Mouse (Mus musculus): ENCODE measurements around the gene Etv3.

DNA sequence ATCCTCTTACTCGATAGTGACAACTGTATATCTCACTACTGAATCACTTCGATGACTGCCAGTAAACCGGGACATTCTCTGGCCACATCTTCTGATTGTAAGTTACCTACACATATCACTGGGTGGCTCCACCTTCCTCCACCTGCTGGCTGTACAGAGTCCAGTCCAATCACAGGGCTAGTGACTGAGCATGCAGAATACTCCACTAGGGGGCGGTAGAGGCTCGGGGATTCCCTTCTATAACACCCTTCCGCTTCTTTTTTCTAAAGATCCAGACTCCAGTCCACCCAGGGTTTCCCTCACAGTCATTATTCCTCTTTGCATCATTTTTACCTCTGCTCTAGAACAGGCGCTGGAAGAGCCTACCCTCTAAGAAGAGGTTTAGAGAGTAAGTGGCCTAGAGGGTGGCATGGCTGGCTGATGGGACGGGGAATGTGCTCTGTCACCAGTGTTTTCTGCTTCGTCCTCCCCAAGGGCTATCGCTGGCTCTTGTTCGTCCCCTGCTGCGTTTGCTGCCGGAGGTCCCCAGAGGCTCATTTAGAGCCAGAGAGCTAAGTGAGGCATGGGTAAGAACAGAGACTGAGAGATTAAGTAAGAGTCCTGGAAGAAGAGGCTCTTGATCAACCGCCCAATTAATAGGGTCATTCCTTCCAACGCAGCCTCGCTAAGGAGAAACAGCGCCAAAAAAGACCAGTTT, 16.9 kb upstream of the Etv3 start:
- TF ChIP-seq CTCF (IDR thresholded peaks at IDR 0.05; ENCODE audit: insufficient read depth, low read depth, low read length) (no peak), POLR2A (IDR thresholded peaks at IDR 0.05; ENCODE audit: insufficient read depth, low read depth, low read length) (no peak)

Measured in olfactory bulb, adult 2 months (tissue).